Mouse (Mus musculus) urinary bladder, postnatal 4 days (tissue): ENCODE measurements around the gene Micall1.

Source experiments
- DNase-seq, 2 experiments: peaks; one replicate each; pipeline ENCODE4 v3.0.0; 2021 to 2022; ENCODE audit warnings: low spot score in 2 of 2

Gene Micall1

GRCm38 (mm10) chr15:79176905-79177304, 68.2 kb downstream of the Micall1 start:
- DNase-seq = no peak

GRCm38 (mm10) chr15:79185213-79185612, 76.5 kb downstream of the Micall1 start:
- DNase-seq = no peak
